Mouse (Mus musculus) cerebellum, adult 2 months (tissue): ENCODE measurements around the gene Trim2.

Source experiments
- CTCF ChIP-seq: fragments of 200-500 bp; IDR thresholded peaks from 2 replicates; pipeline ENCODE4 v1.5.1; 2011; ENCODE audit warnings: low read depth, mild to moderate bottlenecking, control low read depth, low read length, moderate library complexity, borderline replicate concordance; ENCODE audit not compliant: insufficient read depth
- POLR2A ChIP-seq: fragments of 200-500 bp; IDR thresholded peaks from 2 replicates; pipeline ENCODE4 v1.6.1; 2011; ENCODE audit warnings: low read length, control low read depth, borderline replicate concordance; ENCODE audit not compliant: insufficient read depth

DNA sequence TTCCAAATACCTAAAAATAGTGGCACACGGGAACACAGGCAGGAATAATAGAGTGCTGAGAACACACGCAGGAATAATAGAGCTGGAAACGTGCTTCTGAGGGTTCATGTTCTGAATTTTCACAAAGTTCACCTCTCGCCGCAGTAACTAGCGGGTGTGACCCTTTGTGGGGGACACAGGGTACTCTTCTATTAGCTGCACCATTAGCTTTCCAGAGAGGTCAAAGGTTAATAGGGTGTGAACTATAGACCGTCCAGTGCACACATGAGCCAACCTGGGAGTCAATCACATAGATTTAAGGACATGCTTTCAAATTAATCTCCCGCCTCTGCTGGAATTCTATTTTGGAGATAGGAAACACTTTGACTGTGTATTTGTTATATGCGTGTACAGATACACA is 11.9 kb downstream of the Trim2 start:
- no peak for TF ChIP-seq POLR2A
- no peak for TF ChIP-seq CTCF
